Mouse (Mus musculus) C2C12 (cell line): ENCODE results near the gene Gm9780.
"Not testable (repeated sequence)": the region's sequence is repeated elsewhere in the genome, so short reads cannot be mapped to it uniquely, and the experiment has no call there.

Experiments used
- CEBPB ChIP-seq: IDR thresholded peaks from one replicate; pipeline ENCODE4 v1.6.1; 2011; ENCODE audit warnings: low read depth, mild to moderate bottlenecking, control low read depth, moderate library complexity
- CTCF ChIP-seq: IDR thresholded peaks from one replicate; pipeline ENCODE4 v1.5.1; 2011; ENCODE audit not compliant: control insufficient read depth, insufficient read depth, insufficient read length
- FOSL1 ChIP-seq: IDR thresholded peaks from one replicate; pipeline ENCODE4 v1.8.0; 2011; ENCODE audit warnings: mild to moderate bottlenecking, low read length; ENCODE audit not compliant: poor library complexity, insufficient read depth, severe bottlenecking
- MAX ChIP-seq: IDR thresholded peaks from one replicate; pipeline ENCODE4 v1.6.1; 2011; ENCODE audit warnings: mild to moderate bottlenecking, control low read depth
- MYOD1 ChIP-seq: IDR thresholded peaks from one replicate; pipeline ENCODE4 v1.6.1; 2011; ENCODE audit warnings: low read depth; ENCODE audit not compliant: control insufficient read depth, insufficient read length
- USF1 ChIP-seq: IDR thresholded peaks from one replicate; pipeline ENCODE4 v1.6.1; 2011; ENCODE audit warnings: low read depth, mild to moderate bottlenecking, control low read depth, moderate library complexity

GRCm38 (mm10) chr14:26034364-26034763 lies 8.1 kb downstream of the Gm9780 start:
- TF ChIP-seq USF1, CTCF, CEBPB, MAX, MYOD1, FOSL1: not testable (repeated sequence)
